Mouse (Mus musculus) liver, adult 2 months (tissue): ENCODE data around the gene Gm19426.

ENCODE experiments used
- CTCF ChIP-seq: fragments of 200-500 bp; IDR thresholded peaks from 2 replicates; pipeline ENCODE4 v1.5.1; 2011; ENCODE audit warnings: low read depth, low read length, control low read depth
- POLR2A ChIP-seq: fragments of 200-500 bp; IDR thresholded peaks from 2 replicates; pipeline ENCODE4 v1.6.1; 2011; ENCODE audit warnings: low read length, control low read depth; ENCODE audit not compliant: insufficient read depth; ENCODE audit errors: extremely low read depth

DNA sequence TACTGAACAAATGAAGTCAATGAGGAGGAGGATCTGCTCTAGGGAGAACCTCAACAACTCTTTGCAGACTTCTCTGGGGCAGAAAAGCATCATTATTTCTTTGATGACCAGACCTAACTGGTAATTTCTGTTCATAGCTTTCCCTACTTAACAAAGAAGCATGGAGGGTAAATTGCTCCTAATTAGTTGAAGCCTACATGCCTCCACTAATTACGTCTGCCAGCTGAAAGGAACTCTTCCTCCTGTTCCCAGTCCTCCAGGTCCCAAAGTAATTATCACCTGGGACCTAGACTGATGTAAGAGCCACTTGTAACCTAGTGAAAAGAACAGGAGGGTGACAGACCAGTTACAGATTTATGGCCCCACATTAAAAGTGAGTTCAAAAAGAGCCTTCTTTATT, 35.9 kb downstream of the Gm19426 start:
- TF ChIP-seq POLR2A, result no peak
- no peak for TF ChIP-seq CTCF
